Mouse (Mus musculus): ENCODE measurements at regions not wholly inside any gene's neighbourhood (a gene's known extent, or its start where the extent isn't known, plus 50 kb on each side); places are given as distances from the start of the nearest gene placed in this dataset.
A peak's percentile ranks its signal among the peaks of the same experiment; 100 is the strongest.
"Not testable (repeated sequence)": the region's sequence is repeated elsewhere in the genome, so short reads cannot be mapped to it uniquely, and the experiment has no call there.

DNA sequence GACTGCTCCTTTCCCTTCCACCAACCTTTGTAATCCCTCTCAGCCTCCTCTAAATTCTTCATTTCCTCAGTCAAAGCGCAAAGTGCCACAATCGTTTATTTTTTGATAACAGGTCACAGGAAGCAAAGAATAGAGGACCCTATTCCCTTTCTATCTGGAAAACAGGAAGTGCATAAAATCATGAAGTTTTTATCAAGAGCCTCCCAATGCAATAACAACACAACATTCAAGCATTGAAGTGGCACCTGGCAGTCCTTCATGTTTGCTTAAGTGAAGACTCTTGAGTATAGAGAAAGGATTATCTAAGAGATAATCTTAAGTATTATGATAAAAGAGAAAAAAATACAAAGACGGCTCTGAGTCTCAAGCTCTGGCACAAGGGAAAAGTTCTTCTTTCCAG is 111.9 kb downstream of the Ibtk start:
- DNase-seq (ENCODE audit: low spot score in 2 of 2): no peak

DNA sequence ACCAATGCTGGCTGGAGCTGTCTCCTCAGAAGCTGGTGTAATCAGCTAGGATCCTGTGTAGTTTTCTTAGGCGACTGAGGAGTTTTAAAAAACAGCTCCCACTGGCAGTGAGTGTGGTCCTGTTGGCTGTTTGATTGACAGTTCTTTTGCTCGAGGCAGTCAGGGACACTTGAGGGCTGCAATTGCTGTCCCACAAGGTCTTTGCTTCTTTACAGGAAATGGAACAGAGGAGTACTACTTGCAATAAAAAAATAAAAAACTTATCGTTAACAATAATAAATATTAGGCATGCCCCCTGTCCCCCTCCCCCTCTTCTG is 113.0 kb downstream of the Ibtk start:
- no peak for DNase-seq (ENCODE audit: low spot score in 2 of 2)

DNA sequence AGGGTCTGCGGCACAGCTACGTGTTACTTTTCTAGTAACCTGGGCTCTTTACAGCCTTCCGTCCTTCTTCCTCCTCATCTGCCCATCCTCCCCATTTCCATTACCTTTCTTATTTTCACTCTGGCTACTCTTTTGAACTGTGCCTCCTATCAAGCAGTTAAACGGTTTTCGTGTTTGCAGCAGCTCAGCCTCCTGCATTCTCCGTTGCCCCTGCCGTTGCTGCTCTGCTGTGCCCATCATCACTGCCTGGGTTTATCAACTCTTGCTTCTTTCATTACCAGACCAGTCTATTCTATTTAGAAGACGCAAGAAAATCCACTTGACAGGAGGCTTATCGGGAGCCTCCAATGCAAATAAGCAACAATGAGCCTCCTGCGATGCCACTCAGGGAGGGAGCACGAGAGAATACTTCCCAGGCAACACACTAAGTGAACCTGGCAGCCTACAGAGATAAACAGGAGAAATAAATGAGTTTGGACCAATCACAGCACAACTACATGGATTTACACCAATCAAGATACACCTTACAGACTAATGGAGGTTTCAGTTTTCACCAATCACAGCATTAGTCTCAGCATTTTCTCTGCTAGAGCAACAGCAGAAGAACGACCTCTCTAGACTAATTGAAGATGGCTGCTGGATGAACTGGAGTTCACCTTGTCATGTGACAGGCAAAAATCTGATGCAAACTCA is 113.5 kb downstream of the Ibtk start:
- DNase-seq (ENCODE audit: low spot score in 2 of 2): no peak

DNA sequence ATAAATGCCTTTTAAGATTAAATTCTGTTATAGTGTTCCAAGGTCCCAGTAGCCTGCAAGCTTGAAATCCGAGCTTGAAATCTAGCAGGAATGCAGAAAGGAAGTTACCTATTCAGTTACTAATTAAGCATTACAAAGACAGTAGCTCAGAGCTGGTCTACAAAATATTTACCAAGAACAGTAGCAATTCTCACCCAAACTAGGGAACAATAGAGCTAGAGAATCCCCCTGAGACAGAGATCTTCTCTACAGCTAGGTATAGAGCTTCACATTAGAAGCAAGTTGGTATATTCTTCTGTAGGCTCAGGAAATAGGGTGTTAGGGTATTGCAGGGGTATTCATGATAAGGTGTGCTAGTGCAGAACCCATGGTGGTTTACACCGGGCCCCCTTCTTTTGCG is 114.3 kb downstream of the Ibtk start:
- not testable (repeated sequence) for DNase-seq (ENCODE audit: low spot score in 2 of 2)

DNA sequence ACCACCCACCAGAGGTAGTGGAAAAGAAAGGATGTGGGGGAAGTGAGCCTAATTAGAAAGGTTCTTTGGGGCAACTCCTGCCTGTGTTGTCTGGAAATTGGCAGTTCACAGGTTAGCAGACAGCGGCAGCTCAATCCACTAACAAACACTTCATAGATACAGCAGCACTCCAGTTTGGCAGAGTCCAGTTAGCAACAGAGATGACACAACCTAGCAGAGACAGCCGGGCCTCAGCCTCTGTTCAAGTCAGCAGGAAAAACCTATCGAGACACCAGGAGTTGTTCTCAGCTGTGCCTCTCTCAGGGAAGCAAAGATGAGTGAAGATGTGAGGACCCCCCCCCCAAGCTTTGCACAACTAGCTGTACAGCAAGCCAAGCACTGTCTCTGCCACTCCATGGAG is 131.2 kb downstream of the Ibtk start:
- no peak for DNase-seq (ENCODE audit: low spot score in 2 of 2)

DNA sequence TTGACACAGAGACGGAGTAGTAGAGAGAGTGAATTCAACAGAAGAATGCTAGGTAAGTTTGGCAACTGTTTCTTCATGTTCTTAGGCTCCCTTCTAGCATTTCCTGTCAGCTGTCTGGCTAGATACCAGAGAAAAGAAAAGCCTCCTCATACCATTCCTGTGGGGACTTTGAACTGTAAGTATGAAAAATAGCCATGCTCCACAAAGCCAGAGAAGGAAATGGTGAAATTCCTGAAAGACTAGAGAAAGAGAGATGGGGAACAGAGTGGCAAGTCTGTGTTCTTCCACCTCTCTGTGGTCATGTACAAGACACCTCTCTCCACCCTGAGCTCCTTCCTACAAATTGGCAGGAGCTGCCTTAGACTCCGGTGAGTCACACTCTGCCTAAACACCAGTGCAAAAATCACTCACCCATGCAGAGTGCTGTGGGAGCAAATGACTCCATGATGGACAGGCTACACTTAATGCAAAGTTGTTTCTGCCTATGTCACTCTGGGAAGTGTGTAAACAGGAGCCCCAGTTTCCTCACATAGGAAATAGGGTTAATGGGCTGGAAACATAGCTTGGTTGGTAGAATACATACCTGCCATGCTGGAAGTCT is 131.9 kb downstream of the Ibtk start:
- no peak for DNase-seq (ENCODE audit: low spot score in 2 of 2)

DNA sequence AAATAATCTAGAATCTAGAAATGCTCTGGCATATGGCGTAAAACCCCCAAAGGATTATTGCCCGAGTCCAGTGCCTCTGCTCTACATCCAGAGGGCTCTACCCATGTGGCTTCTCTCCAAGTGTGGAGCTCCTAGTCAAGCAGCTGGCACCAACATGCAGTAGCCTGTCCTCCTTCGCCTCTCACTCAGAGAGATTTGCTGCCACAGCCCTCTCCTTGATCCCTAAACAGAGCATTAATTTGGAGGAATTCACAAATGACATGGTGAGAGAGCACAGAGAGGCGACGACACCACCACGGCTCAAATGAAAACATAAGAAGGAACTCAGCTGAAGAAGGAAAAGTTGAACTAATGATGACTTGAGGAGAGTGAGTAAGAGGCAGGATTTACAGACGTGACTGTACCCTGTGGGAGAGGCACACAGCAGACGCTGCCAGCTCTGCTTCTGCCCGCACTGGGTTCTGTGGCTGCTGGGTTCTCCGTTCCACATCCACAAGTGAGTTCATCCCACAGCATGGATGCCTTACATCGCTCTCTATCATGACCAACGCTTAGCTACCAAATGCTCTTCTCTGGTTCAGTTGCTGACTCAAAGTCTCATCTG is 132.8 kb downstream of the Ibtk start:
- DNase-seq (ENCODE audit: low spot score in 2 of 2): no peak

DNA sequence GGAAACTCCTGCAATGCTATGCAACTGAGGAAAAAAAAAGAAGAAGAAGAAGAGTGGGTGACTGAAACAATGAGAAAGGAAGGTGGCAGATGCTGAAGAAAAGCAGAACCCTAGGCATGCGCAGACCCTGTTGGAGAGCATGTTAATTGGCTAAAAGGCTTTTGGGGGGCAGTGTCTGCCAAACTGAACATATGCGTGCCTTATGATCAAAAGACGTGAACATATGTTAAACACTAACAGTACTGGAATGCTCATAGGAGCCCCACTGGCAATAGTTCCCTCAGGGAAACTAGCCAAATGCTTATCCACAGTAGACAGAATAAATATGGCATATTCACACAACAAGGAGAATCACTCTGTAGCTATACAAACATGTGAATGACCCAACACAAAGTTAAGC is 140.0 kb downstream of the Ibtk start:
- DNase-seq (ENCODE audit: low spot score in 2 of 2): peak in 1 of 2 experiments; percentile 16

DNA sequence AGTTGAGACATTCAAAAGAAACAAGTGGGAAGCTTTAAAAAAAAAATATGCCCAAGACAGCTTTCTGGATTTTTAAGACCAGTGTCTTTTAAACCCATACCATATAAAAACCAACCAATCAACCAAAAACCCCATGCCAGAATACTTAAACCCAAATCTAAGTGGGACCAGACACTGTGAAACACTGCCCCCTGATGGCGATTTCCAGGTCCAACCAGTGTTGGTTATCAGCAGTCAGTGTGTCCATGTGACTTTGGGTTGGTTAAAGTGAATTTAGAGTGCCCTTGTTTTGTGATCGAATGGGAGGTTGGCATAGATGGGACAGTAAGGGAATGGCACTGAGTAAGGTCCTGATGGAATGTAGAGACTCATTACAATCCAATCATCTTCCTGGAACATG is 152.2 kb downstream of the Ibtk start:
- no peak for DNase-seq (ENCODE audit: low spot score in 2 of 2)

DNA sequence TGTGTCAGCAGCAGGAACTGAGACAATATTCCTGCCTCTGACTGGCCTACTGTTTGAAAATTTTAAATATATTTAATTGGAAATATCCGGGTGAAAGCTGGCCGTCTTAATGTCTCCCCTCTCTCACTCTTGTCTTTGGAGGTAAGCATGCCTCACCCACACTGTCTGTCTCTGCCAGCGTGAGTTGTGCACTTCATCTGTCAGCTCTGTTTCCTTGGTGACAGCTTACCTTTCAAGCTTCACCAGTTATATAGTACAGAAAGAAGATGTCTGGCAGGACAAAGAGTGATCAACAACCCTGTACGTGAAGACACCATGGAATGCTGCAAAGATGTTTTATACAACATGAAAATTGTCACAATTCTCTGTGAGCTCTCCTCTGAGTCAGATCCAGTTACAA is 155.3 kb downstream of the Ibtk start:
- DNase-seq (ENCODE audit: low spot score in 2 of 2): no peak

DNA sequence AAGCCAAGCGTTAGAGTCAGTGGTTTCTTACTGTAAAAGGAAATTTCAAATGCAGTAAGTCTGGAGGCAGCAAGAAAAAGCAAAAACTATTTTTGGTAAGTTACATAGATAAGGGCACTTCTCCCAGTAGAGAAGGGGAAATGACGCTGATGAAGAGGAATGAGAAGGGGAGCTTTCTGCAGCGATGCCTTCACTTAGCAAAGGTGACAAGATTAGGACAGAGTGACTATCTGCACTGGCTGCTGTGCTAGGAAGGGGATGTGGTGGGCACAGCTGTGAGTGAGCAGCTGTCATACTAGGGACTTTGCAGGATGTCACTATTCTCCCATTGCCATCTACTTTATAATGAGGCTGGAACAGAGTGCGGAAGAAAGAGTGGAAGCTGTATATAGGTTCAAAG is 156.5 kb downstream of the Ibtk start:
- no peak for DNase-seq (ENCODE audit: low spot score in 2 of 2)

DNA sequence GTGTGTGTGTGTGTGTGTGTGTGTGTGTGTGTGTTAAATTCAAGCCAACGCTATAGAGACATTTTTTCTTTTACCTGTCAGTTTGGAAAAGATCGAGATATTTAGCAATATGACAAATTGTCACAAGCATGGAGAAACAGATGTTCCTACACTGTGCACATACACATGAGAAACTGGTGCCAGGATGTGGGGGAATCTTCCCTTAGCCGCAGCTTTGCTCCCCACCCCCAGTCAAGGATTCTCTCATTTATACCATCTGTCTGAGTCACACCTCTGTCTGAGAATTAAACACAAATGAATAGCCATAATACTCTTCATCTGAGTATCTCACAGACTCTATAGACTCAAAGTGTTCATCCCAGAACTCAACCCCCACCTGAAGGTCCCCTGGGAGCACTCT is 159.9 kb downstream of the Ibtk start:
- no peak for DNase-seq (ENCODE audit: low spot score in 2 of 2)

DNA sequence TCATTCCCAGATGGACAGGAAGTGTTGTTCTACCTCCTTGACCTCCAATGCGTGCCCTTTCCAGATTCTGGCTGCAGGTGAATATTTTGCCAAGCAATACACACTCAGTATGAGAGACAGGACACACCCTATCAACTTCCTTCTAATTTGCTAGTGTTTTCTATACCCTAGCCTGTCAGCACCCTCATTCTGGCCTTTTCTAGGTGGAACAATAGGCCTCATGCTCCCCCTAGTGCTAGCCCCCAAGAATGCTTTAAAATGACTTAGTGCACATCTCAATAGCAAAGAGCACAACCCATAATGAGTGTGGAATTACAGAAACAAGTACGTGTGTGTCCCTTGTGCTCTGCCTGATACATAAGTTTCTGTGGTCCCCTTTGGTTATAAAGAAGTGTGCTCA is 161.1 kb downstream of the Ibtk start:
- DNase-seq (ENCODE audit: low spot score in 2 of 2): peak in 1 of 2 experiments; percentile 18

DNA sequence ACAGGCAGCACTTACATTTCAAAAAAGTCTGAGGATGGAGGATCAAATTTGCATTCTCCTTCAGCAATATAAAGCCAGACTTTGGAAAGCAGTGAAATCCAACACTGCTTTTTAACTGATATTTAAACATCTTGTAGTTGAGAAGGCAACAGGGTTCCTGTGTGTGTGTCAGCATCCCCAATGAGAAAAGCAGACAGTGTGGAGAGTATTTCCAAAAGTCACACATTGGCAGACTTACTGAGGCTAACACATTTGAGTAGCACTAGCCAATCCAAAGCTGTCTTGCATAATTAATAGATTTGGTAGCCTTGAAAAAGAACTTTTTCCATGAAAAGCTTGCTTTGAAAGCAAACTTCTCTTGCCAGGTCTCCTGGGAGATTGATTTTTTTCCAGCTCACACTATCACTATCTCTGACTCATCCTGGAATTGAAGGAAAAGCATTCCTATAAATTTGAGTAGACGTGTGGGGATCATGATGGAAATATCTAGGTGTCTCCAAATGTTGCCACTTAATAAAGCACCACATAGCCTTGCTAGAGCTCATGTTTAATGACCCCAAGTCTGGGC is 168.0 kb downstream of the Ibtk start:
- no peak for DNase-seq (ENCODE audit: low spot score in 2 of 2)

DNA sequence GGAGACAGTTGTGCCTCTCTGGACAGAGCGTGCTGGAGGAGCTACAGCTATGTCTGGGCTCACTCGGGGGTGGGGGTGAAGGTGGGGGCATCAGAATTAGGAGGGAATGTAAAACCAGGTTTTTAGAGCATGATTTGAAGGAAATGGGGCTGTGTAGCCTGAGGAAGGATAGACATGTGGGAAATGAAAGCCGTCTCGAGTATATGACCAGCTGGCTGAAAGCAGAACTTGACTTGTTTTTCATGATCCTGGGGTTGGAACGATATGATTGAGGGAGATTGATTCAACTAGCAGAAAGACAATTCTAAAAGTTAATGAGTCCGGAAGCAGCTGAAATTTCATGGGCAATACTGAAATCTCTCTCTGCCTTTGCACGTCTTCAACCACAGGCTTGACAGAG is 171.3 kb downstream of the Ibtk start:
- no peak for DNase-seq (ENCODE audit: low spot score in 2 of 2)

DNA sequence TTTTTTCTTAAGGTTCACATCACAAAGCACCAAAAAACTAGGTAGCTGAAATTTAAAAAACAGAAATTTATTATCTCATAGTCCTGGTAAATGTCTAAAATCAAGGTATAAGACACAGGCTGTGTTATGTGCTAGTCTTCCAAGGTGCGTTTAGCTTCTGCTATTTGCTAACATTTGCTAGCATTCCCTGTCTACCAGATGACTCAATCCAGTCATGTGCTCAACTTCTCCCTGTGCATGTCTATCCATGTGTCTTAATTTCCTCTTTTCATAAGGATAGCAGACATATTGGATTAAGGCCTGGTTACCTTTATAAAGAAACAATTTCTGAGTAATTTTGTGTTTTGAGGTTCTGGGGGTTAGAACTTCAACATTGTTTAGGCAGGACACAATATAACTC is 171.8 kb downstream of the Ibtk start:
- DNase-seq (ENCODE audit: low spot score in 2 of 2): no peak

DNA sequence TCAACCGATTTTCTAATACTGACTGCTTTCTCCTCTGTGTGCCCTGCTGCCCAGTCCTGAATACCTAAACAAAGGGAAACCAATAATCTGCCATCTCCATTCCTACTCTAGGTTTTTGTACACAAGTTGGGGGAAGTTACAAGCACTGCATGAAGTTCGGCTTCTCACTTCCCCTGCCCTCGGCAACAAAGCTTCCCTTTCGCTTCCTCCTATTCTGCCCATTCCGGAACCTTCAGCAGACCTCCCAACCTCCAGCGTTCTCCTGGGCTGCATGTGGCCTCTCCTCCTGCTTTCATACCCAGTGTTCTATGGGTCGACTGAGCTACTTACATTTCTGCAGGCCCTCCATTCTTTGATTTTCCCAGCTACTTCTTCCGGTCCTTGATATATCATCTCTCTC is 180.3 kb downstream of the Ibtk start:
- DNase-seq (ENCODE audit: low spot score in 2 of 2): no peak

DNA sequence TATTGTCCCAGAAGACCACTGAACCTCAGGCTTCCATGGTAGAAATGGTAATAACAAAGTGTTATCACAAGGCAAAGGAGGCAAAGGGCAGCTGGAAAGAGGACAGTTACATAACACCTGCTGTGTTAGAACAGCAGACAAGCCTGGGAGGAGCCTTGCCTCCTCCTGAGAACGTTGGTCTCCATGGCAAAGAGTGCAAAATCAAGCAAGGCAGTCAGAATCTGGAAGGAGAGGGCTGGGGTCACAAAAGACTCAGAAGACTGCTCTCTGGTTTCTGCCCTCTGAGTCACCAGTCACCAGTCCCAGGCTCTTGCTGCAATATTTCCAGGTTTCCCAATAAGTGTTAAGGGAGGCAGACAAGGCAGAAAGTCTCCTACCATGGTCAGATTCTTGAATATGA is 197.3 kb downstream of the Ibtk start:
- no peak for DNase-seq (ENCODE audit: low spot score in 2 of 2)

DNA sequence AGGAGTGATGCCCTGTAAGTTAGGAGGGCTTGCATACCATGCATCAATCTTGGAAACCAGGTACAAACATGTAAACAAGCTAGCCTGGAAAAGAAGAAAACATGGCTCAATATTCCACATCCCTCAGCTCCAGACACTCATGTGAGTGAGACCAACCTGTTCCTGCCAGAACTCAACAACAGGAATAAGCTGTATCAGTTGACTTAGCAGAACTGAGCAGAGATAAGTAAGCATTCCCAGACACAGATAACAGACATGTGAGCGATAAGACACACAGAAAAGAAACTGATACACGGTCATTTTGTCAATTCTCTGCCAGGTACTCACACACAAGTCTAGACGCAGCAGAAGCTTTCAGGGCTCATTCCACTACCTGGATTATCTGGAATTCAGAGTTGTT is 198.7 kb downstream of the Ibtk start:
- DNase-seq (ENCODE audit: low spot score in 2 of 2): no peak

DNA sequence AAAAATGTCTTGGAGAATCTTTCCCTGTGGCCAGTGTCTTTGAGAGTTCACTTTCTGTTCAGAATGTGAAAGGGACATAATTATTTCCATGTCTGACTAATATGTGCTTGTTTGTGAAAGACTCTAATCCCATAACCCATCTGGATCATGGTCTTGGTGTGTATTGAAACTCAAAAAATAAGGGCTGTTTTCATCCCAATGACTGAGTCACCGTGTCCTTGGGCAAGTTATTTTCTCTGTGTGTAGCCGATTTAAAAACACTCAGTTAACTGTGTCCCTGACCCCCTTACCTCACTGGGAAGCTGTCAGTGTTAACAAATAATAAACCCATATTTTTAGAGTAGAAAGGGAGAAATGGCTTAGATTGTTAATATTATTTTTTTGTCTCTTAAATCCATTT is 202.9 kb downstream of the Ibtk start:
- DNase-seq (ENCODE audit: low spot score in 2 of 2): no peak

DNA sequence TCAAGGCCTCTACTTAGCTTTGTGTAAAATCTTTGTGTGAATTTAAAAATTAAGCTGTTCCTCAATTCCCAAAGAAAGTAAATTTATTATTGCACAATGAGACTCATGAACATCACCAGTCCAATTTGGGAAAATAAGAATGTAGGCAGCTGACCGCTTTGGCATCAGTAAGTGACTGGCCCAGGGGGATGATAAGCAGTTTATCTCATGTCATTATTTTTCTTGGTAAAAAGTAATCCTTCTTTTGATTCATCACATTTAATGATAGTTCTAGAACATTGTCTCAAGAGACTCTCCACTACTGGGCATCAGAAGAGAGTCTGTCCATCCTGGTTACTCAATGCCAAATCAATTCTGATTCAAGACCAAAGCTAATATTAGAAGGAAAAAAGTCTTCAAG is 203.6 kb downstream of the Ibtk start:
- no peak for DNase-seq (ENCODE audit: low spot score in 2 of 2)

DNA sequence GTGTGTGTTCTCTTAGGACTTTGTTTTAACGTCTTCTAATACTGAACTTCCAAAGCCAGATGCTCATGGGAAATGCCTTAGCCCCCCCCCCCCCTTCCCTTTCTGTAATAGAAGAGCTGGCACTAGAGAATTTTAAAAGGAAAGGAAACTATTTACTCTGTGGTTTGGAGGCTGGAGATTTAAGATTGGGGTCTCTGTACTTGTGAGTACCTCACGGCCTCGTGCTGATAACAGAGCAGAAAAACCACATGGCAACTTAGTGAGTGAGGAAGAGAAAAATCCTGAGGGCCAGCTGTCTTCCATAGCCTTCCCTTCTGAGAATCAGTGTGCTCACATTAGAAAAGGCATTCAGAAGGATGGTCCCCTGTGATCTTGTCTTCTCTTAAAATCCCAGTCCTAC is 210.6 kb downstream of the Ibtk start:
- DNase-seq (ENCODE audit: low spot score in 2 of 2): no peak

DNA sequence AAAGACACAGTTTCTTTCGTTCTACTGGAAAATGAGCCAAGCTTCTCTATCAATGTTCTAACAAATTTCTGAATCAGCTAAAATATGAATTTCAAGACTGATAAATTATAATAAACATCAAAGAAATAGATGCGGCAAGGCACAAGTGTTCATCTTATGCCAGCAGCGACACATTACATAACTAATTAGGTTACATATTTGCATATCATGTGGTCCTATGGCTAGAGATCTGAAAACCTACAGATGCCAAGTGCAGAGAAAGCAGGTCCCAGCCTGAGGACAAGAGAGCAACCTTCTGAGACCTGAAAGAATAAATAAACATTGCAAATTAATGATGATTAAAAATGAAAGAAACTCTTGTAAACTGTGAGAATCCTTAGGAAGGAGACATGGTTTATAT is 201.3 kb upstream of the Tent5a start:
- DNase-seq (ENCODE audit: low spot score in 2 of 2): no peak

All from cerebellum, postnatal 4 days (tissue).